Mouse (Mus musculus): ENCODE data around the gene Mark1. TPM values are rescaled to one million over a fixed set of nuclear protein-coding genes. Genes with fewer than 3 reads are reported as not detected.

The Mark1 gene
- total RNA-seq, 2 experiments from 2014 or later, result 8.7 to 8.8 TPM

- no peak for DNase-seq
These were observed 36.2 kb downstream of the Mark1 start for GRCm38 (mm10) chr1:184963121-184963693.

DNA sequence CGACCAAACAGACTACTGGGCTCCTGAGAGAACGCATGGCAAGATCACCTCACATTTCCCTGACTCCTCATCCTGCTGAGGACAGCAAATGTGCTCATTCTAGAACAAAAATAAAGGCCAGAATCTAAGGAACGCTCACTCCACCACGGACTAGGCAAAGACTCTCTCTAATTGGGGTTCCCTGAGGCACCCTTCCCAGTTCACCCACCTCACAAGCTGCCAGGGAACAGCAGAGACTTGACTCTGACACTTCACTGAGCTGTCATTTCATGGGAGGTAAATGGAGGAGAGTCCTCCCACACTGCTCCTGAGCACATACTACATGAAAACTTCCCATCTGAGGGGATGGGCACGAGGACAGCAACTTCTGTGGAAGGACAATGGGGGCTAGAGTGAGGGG lies 37.5 kb downstream of the Mark1 start:
- no peak for DNase-seq

- DNase-seq, result no peak
These were observed 40.6 kb downstream of the Mark1 start for GRCm38 (mm10) chr1:184958818-184959217.

DNA sequence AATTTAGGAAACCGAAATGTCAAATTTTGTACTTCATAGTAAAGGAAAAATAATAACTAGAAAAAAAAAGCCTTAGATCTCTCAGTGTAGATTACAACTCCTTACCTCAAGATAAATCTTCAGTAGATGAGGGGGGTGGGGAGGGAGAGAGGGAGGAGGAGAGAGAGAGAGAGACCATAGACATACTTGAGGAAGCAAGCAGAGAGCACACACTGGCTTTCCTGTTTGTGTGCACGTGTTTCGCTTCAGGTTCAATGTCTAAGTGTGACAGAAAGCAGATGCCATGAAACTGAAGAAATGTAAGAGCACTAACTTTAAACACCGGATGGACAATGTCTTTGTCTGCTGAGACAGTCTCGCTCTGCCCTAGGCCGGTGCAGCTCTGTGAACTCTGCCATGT lies 41.0 kb downstream of the Mark1 start:
- DNase-seq, result no peak

DNA sequence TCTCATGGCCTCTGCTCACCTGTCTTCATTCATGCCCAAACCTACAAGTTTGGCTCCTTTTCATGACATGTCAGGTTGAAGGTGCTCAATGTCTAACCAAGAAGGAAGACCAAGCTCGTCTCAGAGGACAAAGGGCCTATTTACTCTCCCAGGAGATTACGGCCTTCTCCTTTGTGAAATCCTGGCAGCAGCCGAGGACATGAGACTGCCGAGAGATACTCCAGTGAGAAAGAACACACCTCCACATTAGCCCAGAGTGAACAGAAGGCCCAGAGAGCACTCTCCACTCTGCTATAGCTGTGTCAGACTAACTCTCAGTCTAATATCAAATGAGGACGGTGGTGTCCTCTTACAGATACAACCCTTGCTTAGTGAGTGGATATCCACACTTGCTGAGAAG lies 47.6 kb downstream of the Mark1 start:
- no peak for DNase-seq

DNA sequence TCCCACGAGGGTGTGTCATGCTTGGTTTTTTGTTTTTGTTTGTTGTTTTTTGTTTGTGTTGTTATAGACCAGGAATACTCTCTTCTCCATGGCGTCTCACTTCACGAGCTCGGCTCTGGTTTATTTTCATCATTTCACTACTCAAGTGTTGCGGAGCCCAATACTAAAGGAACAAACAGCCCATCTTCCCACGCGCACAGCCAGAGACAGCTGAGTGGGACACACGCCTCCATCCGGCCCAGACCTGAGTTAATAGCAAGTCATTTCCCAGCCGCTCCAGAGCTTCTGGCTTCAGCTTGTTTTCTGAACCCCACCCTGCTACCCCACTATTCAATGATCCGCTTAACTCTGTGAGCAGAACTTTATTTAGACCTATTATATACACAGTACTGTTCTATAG lies 48.3 kb downstream of the Mark1 start:
- DNase-seq, result no peak

GRCm38 (mm10) chr1:184938106-184938505 lies 61.3 kb downstream of the Mark1 start:
- DNase-seq, result no peak

DNA sequence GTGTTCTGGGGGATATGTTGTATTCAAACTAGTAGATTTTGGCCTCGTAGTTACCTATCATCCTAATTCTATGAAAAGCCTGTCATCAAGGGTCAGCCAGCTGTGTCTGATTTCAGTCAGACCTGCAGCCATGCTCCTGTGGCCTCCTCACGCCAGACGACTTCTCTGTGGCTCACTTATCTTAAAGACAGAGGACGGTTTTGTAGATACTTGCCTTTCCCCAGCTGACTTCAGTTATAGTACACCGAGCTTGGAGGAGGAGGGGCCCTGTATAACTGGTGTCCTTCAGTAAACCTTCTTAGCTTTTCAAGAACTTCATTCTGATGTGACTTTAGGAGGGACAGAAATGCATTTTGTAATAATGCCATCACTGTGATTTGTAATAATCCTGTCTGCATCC lies 63.4 kb downstream of the Mark1 start:
- no peak for DNase-seq

DNA sequence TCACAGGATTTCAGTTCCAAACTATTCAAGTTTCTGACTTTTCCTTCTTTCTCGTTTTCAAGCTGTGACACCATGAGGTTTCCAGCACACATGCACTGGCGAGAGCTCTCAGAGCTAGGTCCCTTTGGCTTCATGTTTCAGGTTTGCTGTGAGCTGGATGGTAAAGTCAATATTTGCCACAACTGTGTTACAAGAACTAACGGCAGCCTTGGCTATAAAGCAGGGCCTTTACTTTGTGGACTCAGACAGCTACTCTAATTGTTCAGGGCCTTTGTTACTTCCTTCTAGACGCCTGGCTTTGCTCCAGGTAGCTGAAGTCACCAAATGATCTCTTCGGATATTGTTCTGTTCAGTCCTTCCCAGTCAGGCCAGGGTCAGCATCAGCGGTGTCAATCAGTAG lies 63.9 kb downstream of the Mark1 start:
- peak; percentile 4 to 8 for DNase-seq

DNA sequence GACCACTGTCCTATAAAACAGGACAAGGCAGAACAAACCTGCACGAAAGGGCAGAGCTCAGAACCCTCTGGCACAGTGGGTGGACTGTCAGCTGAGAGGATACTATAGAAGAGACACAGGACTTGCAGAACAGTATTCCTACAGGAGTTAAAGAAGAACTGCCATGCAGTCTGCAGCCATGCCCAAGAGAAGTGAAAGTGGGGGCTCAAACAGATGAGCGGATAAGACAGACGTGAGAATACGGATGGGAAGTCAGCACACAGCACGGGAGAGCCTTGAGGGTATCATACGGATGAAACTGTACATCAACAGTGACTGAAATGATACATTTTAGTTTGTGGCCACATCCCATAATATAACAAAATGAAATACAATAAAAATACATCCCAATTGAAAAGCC lies 68.3 kb downstream of the Mark1 start:
- DNase-seq, result no peak

- no peak for DNase-seq
These were observed 71.0 kb downstream of the Mark1 start for GRCm38 (mm10) chr1:184928382-184928781.

GRCm38 (mm10) chr1:184927911-184928310 lies 71.5 kb downstream of the Mark1 start:
- DNase-seq, result no peak

GRCm38 (mm10) chr1:184922824-184923223 lies 76.5 kb downstream of the Mark1 start:
- DNase-seq, result no peak

GRCm38 (mm10) chr1:184920057-184920456 lies 79.3 kb downstream of the Mark1 start:
- DNase-seq, result no peak

DNA sequence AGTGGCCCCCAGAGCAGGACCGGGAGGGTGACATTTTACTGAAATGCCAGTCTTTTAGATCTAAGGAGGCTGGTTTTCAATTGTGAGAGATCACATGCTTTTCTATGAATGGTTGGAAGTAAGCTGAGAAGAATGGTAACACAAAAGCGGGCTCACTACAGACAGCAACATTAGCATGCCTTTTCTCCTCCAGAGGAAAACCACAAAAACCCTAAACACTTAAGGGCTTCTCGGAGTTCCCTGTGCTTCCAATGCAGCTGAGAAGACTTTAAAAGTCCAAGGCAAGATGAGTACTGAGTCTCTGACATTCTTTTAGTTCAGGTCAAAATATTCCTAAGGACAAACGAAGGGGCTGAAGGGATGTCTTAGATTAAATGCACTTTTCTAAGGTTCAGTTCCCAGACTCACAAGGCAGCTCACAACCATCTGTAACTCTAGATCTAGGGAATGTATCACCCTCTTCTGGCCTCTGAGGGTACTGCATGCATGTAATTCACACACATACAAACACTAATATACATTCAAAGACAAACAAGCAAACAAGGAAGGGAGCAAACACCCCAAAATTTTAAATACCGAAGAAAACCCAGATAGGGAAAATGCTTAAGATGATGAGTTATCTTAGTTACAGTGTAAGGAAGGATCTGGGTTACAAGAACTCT lies 81.0 kb downstream of the Mark1 start:
- DNase-seq, result no peak

GRCm38 (mm10) chr1:184912336-184912735 lies 87.0 kb downstream of the Mark1 start:
- no peak for DNase-seq

DNA sequence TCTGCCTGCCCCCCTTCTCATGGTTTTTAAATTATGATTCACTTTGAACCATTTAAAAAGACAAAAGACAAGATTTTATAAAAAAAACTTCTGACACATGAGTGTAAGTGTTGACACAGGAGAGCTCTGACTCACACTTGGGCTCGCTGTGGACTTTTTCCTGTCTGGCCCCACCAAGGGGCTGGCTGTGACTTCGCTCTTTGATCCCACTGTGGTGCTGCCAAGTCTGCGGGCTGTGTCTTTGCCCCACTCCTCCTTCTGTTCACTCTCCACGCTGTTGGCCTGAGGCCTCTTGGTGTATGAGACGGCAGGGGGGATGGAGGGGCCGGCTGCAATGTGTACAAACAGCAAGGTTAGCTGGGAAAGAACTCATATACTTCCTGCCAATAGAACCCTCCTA lies 87.5 kb downstream of the Mark1 start:
- no peak for DNase-seq

GRCm38 (mm10) chr1:184908558-184908957 lies 90.8 kb downstream of the Mark1 start:
- DNase-seq, result peak; percentile 35 to 44

DNA sequence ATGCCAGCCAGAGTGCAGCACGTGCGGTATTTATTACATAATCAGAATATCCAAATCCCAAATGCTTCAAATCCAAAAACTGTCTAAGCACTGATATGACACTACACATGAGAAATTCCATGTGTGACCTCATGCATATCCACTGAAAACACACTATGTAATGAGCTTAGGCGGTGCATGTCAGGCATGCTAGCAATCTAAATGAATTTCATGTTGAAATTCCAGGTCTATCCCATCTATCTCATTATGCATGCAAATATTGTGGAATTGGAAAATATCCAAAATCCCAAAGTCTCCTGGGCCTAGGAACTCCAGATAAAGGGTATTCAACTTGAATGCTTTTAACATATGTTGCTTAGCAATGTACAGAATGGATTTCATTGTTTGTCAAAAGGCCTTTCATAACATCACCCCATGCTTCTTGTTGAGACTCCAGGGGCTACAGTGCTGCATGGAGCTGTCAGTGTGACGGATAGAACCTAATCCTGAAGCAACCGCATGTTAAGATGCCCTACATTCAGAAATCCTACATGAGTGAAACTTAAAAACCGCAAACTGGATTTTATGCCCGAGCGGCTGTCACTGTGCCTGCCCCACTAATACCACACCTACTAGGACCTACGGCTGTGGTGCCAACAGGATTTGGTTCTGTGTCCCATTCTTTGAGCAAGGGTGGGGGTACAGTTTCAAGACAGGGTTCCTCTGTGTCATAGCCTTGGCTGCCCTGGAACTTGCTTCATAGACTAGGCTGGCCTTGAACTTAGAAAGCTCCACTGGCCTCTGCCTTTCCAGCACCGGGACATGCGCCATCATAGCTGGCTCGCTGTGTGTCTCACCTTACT lies 93.2 kb downstream of the Mark1 start:
- DNase-seq, result no peak

DNA sequence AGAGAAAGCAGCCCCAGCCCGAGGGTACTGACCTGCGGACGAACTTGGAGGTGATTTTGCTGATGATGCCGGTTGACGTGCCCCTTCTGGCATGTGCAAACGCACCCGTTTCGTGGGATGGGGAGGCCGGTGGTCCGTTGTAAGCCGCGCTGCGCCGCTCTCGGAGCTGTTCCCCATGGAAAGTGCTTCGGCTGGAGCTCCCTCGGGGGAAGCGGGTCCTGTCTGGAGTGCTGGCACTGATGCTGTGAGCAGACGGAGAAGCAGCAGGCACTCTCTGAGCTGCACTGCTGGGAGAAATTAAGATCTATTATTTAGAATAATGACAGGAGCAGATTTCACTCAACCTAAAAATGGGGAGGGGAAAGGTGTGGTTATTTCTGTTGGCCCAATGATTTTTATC lies 94.0 kb downstream of the Mark1 start:
- no peak for DNase-seq

DNA sequence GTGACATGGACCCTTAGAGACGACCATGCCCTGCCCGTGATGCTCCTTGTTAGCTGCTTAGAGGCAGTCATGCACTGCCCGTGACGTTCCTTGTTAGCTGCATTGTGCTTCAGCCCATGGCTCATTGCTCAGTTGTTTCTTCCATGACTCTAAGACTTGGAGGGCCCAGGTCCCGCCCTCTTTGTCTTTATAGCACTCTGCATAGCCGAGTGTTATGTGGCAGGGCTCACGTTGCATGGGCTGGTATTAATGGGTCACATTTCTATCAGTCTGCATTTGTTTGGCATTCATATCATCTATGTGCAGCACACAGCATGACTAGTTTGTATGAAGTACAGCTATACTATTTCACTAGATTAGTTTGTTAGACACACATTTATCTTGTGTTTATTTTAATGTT lies 95.7 kb downstream of the Mark1 start:
- no peak for DNase-seq

DNA sequence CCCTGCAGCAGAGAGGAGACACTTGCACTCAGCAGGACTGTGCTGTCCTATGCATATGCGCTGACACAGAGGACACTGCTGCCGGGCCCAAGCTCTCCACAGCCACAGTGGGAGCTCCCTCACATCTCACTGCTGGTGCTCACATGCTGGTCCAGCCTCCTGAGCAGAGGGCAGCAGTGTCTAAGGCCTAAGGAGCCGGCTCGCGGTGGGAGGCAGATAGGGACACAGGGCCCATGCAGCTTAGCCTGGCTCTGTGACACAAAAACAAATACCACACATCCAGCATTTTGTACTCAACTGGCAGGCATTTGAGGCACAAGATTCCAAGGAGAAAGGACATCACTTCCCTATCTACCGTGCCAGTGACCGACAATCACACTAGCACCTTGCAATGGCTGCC lies 96.5 kb downstream of the Mark1 start:
- DNase-seq, result no peak

DNA sequence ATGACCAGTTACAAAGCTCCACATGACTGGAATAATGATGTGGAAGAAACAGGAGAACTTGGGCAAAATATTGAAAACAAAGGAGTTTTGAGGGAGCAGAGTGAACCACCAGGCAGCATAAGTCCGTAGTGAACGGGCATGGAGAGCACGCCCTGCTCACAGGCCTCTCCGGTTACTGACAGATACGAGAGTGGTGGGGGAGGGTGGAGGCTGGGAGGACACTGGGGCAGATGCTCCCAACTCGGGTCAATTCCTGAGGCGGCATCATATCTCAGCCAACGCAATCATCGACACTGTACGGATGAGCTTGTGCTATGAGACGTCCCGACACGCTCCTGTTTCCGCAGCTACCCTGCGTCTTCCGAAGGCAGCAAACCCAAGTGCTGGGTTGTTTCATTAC lies 102.0 kb downstream of the Mark1 start:
- no peak for DNase-seq

- no peak for DNase-seq
These were observed 107.4 kb downstream of the Mark1 start for GRCm38 (mm10) chr1:184891998-184892397.
